Mouse (Mus musculus) heart, postnatal 14 days (tissue): ENCODE measurements around the gene Itpkc. TPM values are rescaled to one million over a fixed set of nuclear protein-coding genes. Genes with fewer than 3 reads are reported as not detected.
A peak's percentile ranks its signal among the peaks of the same experiment; 100 is the strongest.

Experiments used
- DNase-seq, 2 experiments: peaks; one replicate each; pipeline ENCODE4 v3.0.0; 2021 to 2022
- intact Hi-C: fragments of 180-260 bp; cut with DNase I; formaldehyde crosslinking; loops from one replicate; pipeline ENCODE4 v1.15.1; 2025
- microRNA-seq, 2 experiments: library from miRNA; unstranded; fragments of <30 nt; microRNA quantifications; one replicate each; pipeline ENCODE4 v1.2.0; 2021 to 2022
- total RNA-seq, 2 experiments: library from RNA; stranded (reverse); gene quantifications; 2 replicates each; pipeline ENCODE4 v1.2.3; 2021

Gene Itpkc
- total RNA-seq, 2 experiments from 2014 or later: 4.5 to 5.5 TPM

- no peak for DNase-seq
- intact Hi-C loops: loop anchor here (1.0 to 10.0 kb wide), 2 partner anchors 12 to 317 kb away; partner anchors contain the start of gene Sertad1
Observed at GRCm38 (mm10) chr7:27167475-27168094, 60.9 kb downstream of the Itpkc start.

GRCm38 (mm10) chr7:27166614-27167474, 61.6 kb downstream of the Itpkc start, which contains the start of gene Egln2:
TSS of gene Egln2 (minus strand) at chr7:27166802.
- DNase-seq: peak; percentile 96 to 98
- intact Hi-C loops: loop anchor here (1.0 to 10.0 kb wide), 2 partner anchors 12 to 318 kb away; partner anchors contain the start of gene Sertad1

- intact Hi-C loops: loop anchor here (10.0 kb wide), 1 partner anchor 319 kb away; the partner anchor contains the start of gene Sertad1
- peak; percentile 91 to 93 for DNase-seq
Observed at GRCm38 (mm10) chr7:27166229-27166613, 62.2 kb downstream of the Itpkc start.

- DNase-seq: no peak
- intact Hi-C loops: loop anchor here (10.0 kb wide), 1 partner anchor 319 kb away; the partner anchor contains the start of gene Sertad1
Observed at GRCm38 (mm10) chr7:27165696-27166095, 62.8 kb downstream of the Itpkc start.

- DNase-seq: no peak
- intact Hi-C loops: loop anchor here (10.0 kb wide), 1 partner anchor 320 kb away; the partner anchor contains the start of gene Sertad1
Observed at GRCm38 (mm10) chr7:27165007-27165655, 63.3 kb downstream of the Itpkc start.

- DNase-seq: no peak
- intact Hi-C loops: loop anchor here (5.0 to 10.0 kb wide), 2 partner anchors 33 to 320 kb away; partner anchors contain the start of genes BC024978, Sertad1 and Snrpa
Observed at GRCm38 (mm10) chr7:27164112-27164947, 64.1 kb downstream of the Itpkc start.

- intact Hi-C loops: loop anchor here (2.0 to 10.0 kb wide), 3 partner anchors 15 to 321 kb away; partner anchors contain the start of genes BC024978, Rab4b, Sertad1 and Snrpa
- no peak for DNase-seq
Observed at GRCm38 (mm10) chr7:27163450-27163805, 65.0 kb downstream of the Itpkc start.

GRCm38 (mm10) chr7:27162780-27163449, 65.5 kb downstream of the Itpkc start:
- DNase-seq: no peak
- intact Hi-C loops: loop anchor here (2.0 to 10.0 kb wide), 3 partner anchors 16 to 322 kb away; partner anchors contain the start of genes BC024978, Rab4b, Sertad1 and Snrpa

- intact Hi-C loops: loop anchor here (2.0 to 10.0 kb wide), 3 partner anchors 17 to 323 kb away; partner anchors contain the start of genes BC024978, Rab4b, Sertad1 and Snrpa
Observed at GRCm38 (mm10) chr7:27161744-27162143, 66.7 kb downstream of the Itpkc start.

GRCm38 (mm10) chr7:27160921-27161320, 67.5 kb downstream of the Itpkc start:
- intact Hi-C loops: loop anchor here (5.0 to 10.0 kb wide), 2 partner anchors 36 to 324 kb away; partner anchors contain the start of genes BC024978, Sertad1 and Snrpa

More at GRCm38 (mm10) chr7:27161744-27162143, 66.7 kb downstream of the Itpkc start:
- no peak for DNase-seq

GRCm38 (mm10) chr7:27159882-27160281, 68.6 kb downstream of the Itpkc start:
- peak; percentile 87 to 89 for DNase-seq
- intact Hi-C loops: loop anchor here (2.0 to 10.0 kb wide), 4 partner anchors 37 to 325 kb away; partner anchors contain the start of genes BC024978, Coq8b, Sertad1 and Snrpa

More at GRCm38 (mm10) chr7:27160921-27161320, 67.5 kb downstream of the Itpkc start:
- DNase-seq: no peak

- intact Hi-C loops: loop anchor here (2.0 to 5.0 kb wide), 2 partner anchors 74 to 128 kb away; partner anchors contain the start of gene Coq8b
- no peak for DNase-seq
Observed at GRCm38 (mm10) chr7:27159256-27159655, 69.2 kb downstream of the Itpkc start.

- no peak for DNase-seq
- intact Hi-C loops: loop anchor here (2.0 to 5.0 kb wide), 2 partner anchors 75 to 129 kb away; partner anchors contain the start of gene Coq8b
Observed at GRCm38 (mm10) chr7:27158171-27158570, 70.3 kb downstream of the Itpkc start.

Small RNA genes lying within 50 kb of the gene (microRNA-seq; reads per million reads assigned to microRNA genes)
- 0 to 0.12 reads per million in 2 experiments for gene Mir1191
- gene Mir3101: 0.36 to 0.54 reads per million in 2 experiments

Other genes with a start within 250 kb of the Itpkc start
- gene Cyp2a12, start 199.6 kb downstream of the Itpkc start, total RNA-seq: under 1 TPM in 1 of 2 experiments, not detected in 1; 0.17 TPM
- 10 to 100 TPM in 1 of 2 experiments, under 1 TPM in 1; 0.12 to 25.5 TPM for gene Cyp2f2, start 108.8 kb downstream of the Itpkc start, total RNA-seq
- gene Cyp2t4, start 74.9 kb downstream of the Itpkc start, total RNA-seq: not detected
- 10 to 100 TPM; 60.1 to 60.6 TPM for gene Egln2, start 61.9 kb downstream of the Itpkc start, total RNA-seq
- gene Rab4b, start 49.8 kb downstream of the Itpkc start, total RNA-seq: 10 to 100 TPM; 21.9 to 22.1 TPM
- not detected for gene Gm21983, start 47.6 kb downstream of the Itpkc start, total RNA-seq
- gene Mia, start 47.5 kb downstream of the Itpkc start, total RNA-seq: not detected
- 10 to 100 TPM; 12.3 to 12.5 TPM for gene BC024978, start 32.9 kb downstream of the Itpkc start, total RNA-seq
- 10 to 100 TPM; 38.9 to 47.7 TPM for gene Snrpa, start 32.4 kb downstream of the Itpkc start, total RNA-seq
- gene Coq8b, start 4.4 kb upstream of the Itpkc start, total RNA-seq: 1 to 10 TPM; 7.0 to 8.8 TPM
- gene Numbl, start 29.8 kb upstream of the Itpkc start, total RNA-seq: 1 to 10 TPM; 7.9 to 8.5 TPM
- gene Ltbp4, start 109.0 kb upstream of the Itpkc start, total RNA-seq: 100 to 1,000 TPM; 354 to 358 TPM
- 1 to 10 TPM; 8.6 to 9.7 TPM for gene Shkbp1, start 127.4 kb upstream of the Itpkc start, total RNA-seq
- under 1 TPM in 1 of 2 experiments, not detected in 1; 0.76 TPM for gene Gm20479, start 128.8 kb upstream of the Itpkc start, total RNA-seq
- gene Sptbn4, start 219.0 kb upstream of the Itpkc start, total RNA-seq: under 1 TPM; 0.14 to 0.20 TPM
- 10 to 100 TPM; 34.3 to 34.9 TPM for gene Blvrb, start 219.3 kb upstream of the Itpkc start, total RNA-seq
- 1 to 10 TPM; 7.6 to 8.5 TPM for gene Sertad3, start 245.1 kb upstream of the Itpkc start, total RNA-seq